Mouse (Mus musculus): Measurements from ENCODE around the gene C5ar1. TPM values are rescaled to one million over a fixed set of nuclear protein-coding genes. Genes with fewer than 3 reads are reported as not detected.

Gene C5ar1
- 0.57 TPM for polyA plus RNA-seq (2014; fragmentation: Illumina TruSeq; extraction: RNeasy Lipid Tissue Mini Kit (QIAGEN cat#74804); ENCODE audit: low read depth, low replicate concordance)

DNA sequence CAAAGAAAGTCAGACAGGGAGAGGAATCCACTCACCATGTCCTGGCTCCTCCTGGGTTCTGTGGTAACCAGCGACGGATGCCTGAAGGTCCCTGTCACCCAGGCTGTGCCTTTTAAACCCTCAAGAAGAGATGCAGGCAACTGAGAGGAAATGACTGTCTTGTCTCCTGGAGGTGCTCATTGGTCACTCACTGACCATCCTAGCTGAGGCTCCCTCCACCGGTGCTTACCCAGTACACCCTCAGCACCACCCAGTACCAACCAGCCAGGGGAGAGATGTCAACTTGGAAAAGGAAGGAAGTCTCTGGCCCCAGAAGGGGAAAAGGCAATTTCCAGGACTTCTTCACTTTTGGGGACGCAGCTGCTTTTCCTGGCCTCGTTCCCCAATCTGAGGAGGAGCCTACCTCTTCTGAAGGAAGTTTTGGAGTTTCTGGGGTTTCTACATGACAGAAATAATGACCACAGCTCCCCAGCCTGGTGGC, at the start of gene C5ar1:
Gene C5ar1, minus strand, starts transcription at position 431 of the 481 bp plus-strand sequence.

DNA sequence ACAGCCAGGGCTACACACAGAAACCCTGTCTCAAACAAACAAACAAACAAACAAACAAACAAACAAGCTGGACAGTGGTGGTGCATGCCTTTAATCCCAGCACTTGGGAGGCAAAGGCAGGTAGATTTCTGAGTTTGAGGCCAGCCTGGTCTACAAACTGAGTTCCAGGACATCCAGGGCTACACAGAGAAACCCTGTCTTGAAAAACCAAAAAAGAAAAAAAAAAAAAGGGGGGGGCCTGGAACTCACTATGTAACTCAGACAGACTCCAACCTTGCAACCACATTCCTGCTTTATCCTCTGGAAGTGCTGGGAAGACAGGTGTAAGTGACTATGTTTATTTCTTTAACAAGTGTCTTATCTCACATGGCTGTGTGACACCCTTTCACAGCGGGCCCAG, 48.8 kb upstream of the C5ar1 start, which contains the start of gene Bbc3:
Gene Bbc3, plus strand, starts transcription at position 301 of the 400 bp plus-strand sequence.

DNA sequence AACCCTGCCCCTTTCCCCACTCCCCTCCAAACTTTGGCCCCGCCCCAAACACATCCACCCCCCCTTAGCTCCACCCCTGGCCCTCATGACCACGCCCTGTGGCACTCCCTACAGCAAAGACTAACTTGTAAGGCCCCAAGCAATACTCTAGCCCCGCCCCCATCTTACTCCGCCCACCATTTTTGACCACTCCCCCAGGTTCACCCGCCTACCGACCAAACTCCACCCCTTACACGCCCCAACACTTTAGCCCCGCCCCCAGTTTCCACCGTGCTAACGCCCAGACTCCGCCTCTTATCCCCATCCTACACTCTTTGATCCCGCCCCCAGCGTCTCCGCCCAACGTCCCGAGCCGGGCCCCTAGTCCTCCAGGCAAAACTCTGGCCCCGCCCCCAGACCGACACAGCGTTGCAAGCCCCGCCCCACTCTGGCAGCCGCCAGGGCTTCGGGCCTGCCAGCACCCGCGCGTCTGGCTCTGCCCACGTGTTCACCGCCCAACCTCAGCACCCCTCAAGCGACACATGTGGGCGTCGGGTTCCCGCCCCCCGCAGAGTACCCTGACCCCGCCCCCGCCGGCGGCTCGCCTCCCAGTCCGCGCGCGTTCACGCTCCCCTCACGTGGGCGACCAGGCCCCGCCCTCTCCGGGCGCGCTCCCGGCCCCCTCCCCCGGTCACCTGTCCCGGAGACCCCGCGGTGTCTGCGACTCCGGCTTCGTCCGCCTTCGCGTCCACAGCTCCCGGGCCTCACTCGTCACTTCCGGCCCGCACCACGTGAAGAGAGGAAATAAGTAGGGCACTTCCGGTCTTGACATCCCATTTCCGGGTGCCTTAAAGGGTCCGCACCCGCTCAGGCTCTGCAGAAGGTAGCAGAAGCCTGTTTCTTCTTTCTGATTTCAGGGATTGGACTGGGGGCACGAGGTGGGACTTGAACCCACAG, 27.0 kb upstream of the C5ar1 start, which contains the start of gene Ccdc9:
Gene Ccdc9, minus strand, starts transcription at position 770 of the 936 bp plus-strand sequence.

DNA sequence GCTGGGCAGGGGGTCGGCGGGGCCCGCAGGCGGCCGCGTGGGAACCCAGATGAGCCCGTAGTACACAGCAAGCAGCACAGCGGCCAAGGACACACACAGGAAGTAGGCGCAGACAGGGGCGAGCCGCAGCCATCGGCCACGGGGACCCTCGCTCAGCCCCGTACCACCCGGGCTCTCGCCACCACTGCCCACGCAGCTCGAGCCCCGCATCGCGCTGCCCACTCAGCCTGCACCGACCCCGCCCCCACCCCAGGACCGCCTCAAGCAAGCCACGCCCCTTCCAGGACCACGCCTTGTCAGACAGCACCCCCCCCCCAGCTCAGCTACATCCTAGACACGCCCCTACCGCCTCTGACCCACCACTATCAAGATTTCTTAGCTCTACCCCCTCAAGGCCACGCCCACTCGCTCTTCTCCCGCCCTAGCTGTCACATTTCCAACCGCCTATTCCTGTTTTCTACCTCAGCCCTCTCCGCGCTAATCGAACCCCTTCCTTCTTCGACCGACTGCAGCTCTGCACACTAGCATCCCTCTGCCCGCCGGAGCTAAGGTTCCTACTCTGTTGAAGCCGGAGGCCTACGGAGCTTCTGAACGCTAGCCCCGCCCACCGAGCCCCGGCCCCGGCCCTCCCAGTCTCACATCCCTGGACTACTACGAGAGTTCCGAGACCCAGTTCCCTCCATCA, 13.9 kb upstream of the C5ar1 start, which contains the start of gene Inafm1:
Gene Inafm1, minus strand, starts transcription at position 537 of the 685 bp plus-strand sequence.

DNA sequence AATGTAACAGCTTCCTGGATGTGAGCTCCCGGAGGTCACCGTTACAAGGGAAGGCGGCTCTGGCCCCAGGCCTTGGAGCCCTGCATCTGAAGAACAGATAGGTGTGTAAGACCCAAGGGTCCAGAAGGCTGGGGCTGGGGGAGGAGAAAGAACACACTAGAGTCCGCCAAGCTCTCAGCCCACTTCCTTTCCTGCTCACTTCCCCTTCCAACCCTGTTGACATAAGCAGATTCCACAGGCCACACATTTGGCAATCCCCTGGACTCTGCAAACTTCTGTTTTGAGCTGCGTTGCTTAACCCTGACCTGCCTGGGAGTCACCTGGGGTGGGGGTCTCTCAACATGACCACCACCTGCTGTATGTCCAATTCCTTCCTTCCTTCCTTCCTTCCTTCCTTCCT, 15.3 kb downstream of the C5ar1 start, which contains the start of gene C5ar2:
Gene C5ar2, minus strand, starts transcription at position 88 of the 400 bp plus-strand sequence.

DNA sequence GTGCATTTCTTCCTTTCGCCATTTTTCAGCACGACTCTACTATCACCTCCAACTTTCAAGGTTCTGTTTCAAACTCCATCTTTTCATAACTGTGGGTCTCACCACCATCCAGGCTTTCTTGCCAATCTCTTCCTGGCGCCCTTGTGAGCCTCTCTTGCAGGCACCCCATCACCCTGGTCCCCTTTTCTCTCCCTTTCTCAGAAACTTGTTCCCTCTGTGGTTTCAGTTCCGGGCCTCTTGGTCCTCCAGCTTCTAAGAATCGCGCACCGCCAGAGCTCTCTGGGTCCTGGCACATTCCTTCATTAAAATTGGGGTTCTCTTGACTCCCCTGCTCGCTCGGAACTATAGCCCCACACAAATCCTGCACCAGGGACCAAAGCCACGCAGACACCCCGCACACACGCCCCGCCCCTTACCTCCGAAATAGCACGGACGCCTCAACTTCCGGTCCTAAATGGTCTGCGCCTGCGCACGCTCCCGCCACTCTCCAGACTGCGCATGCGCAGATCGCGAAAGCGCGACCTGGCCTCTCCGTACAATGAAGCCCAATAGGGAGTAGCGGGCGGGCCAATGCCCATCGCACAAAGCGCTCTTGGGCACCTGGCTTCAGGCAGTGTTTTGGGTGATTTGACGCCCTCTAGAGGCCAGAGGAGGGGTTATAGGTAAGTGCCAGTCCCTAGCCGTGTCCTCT, 37.6 kb downstream of the C5ar1 start, which contains the start of gene Dhx34:
Gene Dhx34, minus strand, starts transcription at position 456 of the 691 bp plus-strand sequence.

Other genes with a start within 250 kb of the C5ar1 start
- gene Bicra, start 211.6 kb downstream of the C5ar1 start, polyA plus RNA-seq (2014; fragmentation: Illumina TruSeq; extraction: RNeasy Lipid Tissue Mini Kit (QIAGEN cat#74804); ENCODE audit: low read depth, low replicate concordance) = 0.28 TPM
- not detected for gene Zfp541, start 197.7 kb downstream of the C5ar1 start, polyA plus RNA-seq (2014; fragmentation: Illumina TruSeq; extraction: RNeasy Lipid Tissue Mini Kit (QIAGEN cat#74804); ENCODE audit: low read depth, low replicate concordance)
- gene Napa, start 161.1 kb downstream of the C5ar1 start, polyA plus RNA-seq (2014; fragmentation: Illumina TruSeq; extraction: RNeasy Lipid Tissue Mini Kit (QIAGEN cat#74804); ENCODE audit: low read depth, low replicate concordance) = 19.9 TPM
- 3.5 TPM for gene Kptn, start 139.6 kb downstream of the C5ar1 start, polyA plus RNA-seq (2014; fragmentation: Illumina TruSeq; extraction: RNeasy Lipid Tissue Mini Kit (QIAGEN cat#74804); ENCODE audit: low read depth, low replicate concordance)
- gene Slc8a2, start 129.7 kb downstream of the C5ar1 start, polyA plus RNA-seq (2014; fragmentation: Illumina TruSeq; extraction: RNeasy Lipid Tissue Mini Kit (QIAGEN cat#74804); ENCODE audit: low read depth, low replicate concordance) = 0.08 TPM
- not detected for gene Meis3, start 84.5 kb downstream of the C5ar1 start, polyA plus RNA-seq (2014; fragmentation: Illumina TruSeq; extraction: RNeasy Lipid Tissue Mini Kit (QIAGEN cat#74804); ENCODE audit: low read depth, low replicate concordance)
- gene Dhx34, start 37.5 kb downstream of the C5ar1 start, polyA plus RNA-seq (2014; fragmentation: Illumina TruSeq; extraction: RNeasy Lipid Tissue Mini Kit (QIAGEN cat#74804); ENCODE audit: low read depth, low replicate concordance) = 0.24 TPM
- 0.12 TPM for gene C5ar2, start 15.4 kb downstream of the C5ar1 start, polyA plus RNA-seq (2014; fragmentation: Illumina TruSeq; extraction: RNeasy Lipid Tissue Mini Kit (QIAGEN cat#74804); ENCODE audit: low read depth, low replicate concordance)
- gene Inafm1, start 14.1 kb upstream of the C5ar1 start, polyA plus RNA-seq (2014; fragmentation: Illumina TruSeq; extraction: RNeasy Lipid Tissue Mini Kit (QIAGEN cat#74804); ENCODE audit: low read depth, low replicate concordance) = 0.93 TPM
- gene Ccdc9, start 27.3 kb upstream of the C5ar1 start, polyA plus RNA-seq (2014; fragmentation: Illumina TruSeq; extraction: RNeasy Lipid Tissue Mini Kit (QIAGEN cat#74804); ENCODE audit: low read depth, low replicate concordance) = 10.5 TPM
- not detected for gene Bbc3, start 48.9 kb upstream of the C5ar1 start, polyA plus RNA-seq (2014; fragmentation: Illumina TruSeq; extraction: RNeasy Lipid Tissue Mini Kit (QIAGEN cat#74804); ENCODE audit: low read depth, low replicate concordance)
- gene Sae1, start 128.3 kb upstream of the C5ar1 start, polyA plus RNA-seq (2014; fragmentation: Illumina TruSeq; extraction: RNeasy Lipid Tissue Mini Kit (QIAGEN cat#74804); ENCODE audit: low read depth, low replicate concordance) = 46.2 TPM
- 3.0 TPM for gene Zc3h4, start 141.4 kb upstream of the C5ar1 start, polyA plus RNA-seq (2014; fragmentation: Illumina TruSeq; extraction: RNeasy Lipid Tissue Mini Kit (QIAGEN cat#74804); ENCODE audit: low read depth, low replicate concordance)
- gene Tmem160, start 193.2 kb upstream of the C5ar1 start, polyA plus RNA-seq (2014; fragmentation: Illumina TruSeq; extraction: RNeasy Lipid Tissue Mini Kit (QIAGEN cat#74804); ENCODE audit: low read depth, low replicate concordance) = not detected
- not detected for gene Npas1, start 218.2 kb upstream of the C5ar1 start, polyA plus RNA-seq (2014; fragmentation: Illumina TruSeq; extraction: RNeasy Lipid Tissue Mini Kit (QIAGEN cat#74804); ENCODE audit: low read depth, low replicate concordance)